Mouse (Mus musculus) left cerebral cortex, postnatal 4 days (tissue): Measurements from ENCODE around the gene Arpc2. TPM values are rescaled to one million over a fixed set of nuclear protein-coding genes. Genes with fewer than 3 reads are reported as not detected.
A peak's percentile ranks its signal among the peaks of the same experiment; 100 is the strongest.
"Not testable (repeated sequence)": the region's sequence is repeated elsewhere in the genome, so short reads cannot be mapped to it uniquely, and the experiment has no call there.

Experiments used
- DNase-seq: peaks from one replicate; pipeline ENCODE4 v3.0.0-alpha.2; 2022
- intact Hi-C: fragments of 180-260 bp; cut with DNase I; formaldehyde crosslinking; loops from one replicate; pipeline ENCODE4 v1.15.1; 2025
- total RNA-seq, 2 experiments: library from RNA; stranded (reverse); gene quantifications; 2 replicates each; pipeline ENCODE4 v1.2.3; 2021

Arpc2 gene
- total RNA-seq, 2 experiments from 2014 or later: 333 to 372 TPM

- no peak for DNase-seq
- intact Hi-C loops: no loop called here
Measured at GRCm38 (mm10) chr1:74281372-74281771, 45.5 kb downstream of the Arpc2 start.

- no peak for DNase-seq
- intact Hi-C loops: no loop called here
Measured at GRCm38 (mm10) chr1:74281886-74282285, 46.0 kb downstream of the Arpc2 start.

- intact Hi-C loops: no loop called here
- DNase-seq: no peak
Measured at GRCm38 (mm10) chr1:74282896-74283625, 47.2 kb downstream of the Arpc2 start.

- peak; percentile 74 for DNase-seq
- intact Hi-C loops: no loop called here
Measured at GRCm38 (mm10) chr1:74283686-74284463, 48.0 kb downstream of the Arpc2 start.

GRCm38 (mm10) chr1:74284543-74285160, 48.8 kb downstream of the Arpc2 start, which contains the start of the genes Aamp and Pnkd:
Gene Aamp (minus strand): TSS chr1:74284738.
Gene Pnkd (plus strand): TSS chr1:74284930.
- peak; percentile 100 for DNase-seq
- intact Hi-C loops: no loop called here

- intact Hi-C loops: no loop called here
- DNase-seq: no peak
Measured at GRCm38 (mm10) chr1:74285212-74286010, 49.5 kb downstream of the Arpc2 start.

GRCm38 (mm10) chr1:74286869-74287607, 51.2 kb downstream of the Arpc2 start:
- intact Hi-C loops, DNase-seq: not testable (repeated sequence)

GRCm38 (mm10) chr1:74288327-74288726, 52.4 kb downstream of the Arpc2 start:
- intact Hi-C loops: no loop called here
- DNase-seq: no peak

GRCm38 (mm10) chr1:74289248-74289647, 53.4 kb downstream of the Arpc2 start:
- intact Hi-C loops: no loop called here
- DNase-seq: no peak

- DNase-seq: no peak
- intact Hi-C loops: loop anchor here (10.0 kb wide), 1 partner anchor 165 kb away; no protein-coding TSS in a partner anchor
Measured at GRCm38 (mm10) chr1:74289740-74290139, 53.9 kb downstream of the Arpc2 start.

- intact Hi-C loops: loop anchor here (10.0 kb wide), 1 partner anchor 165 kb away; no protein-coding TSS in a partner anchor
- peak; percentile 57 for DNase-seq
Measured at GRCm38 (mm10) chr1:74290141-74290540, 54.3 kb downstream of the Arpc2 start.

- no peak for DNase-seq
- intact Hi-C loops: loop anchor here (10.0 kb wide), 1 partner anchor 162 kb away; no protein-coding TSS in a partner anchor
Measured at GRCm38 (mm10) chr1:74292331-74293020, 56.6 kb downstream of the Arpc2 start.

- DNase-seq: peak; percentile 55
- intact Hi-C loops: loop anchor here (10.0 kb wide), 1 partner anchor 161 kb away; no protein-coding TSS in a partner anchor
Measured at GRCm38 (mm10) chr1:74293306-74293960, 57.5 kb downstream of the Arpc2 start.

- intact Hi-C loops: loop anchor here (10.0 kb wide), 1 partner anchor 161 kb away; no protein-coding TSS in a partner anchor
Measured at GRCm38 (mm10) chr1:74294090-74294643, 58.3 kb downstream of the Arpc2 start.

GRCm38 (mm10) chr1:74294733-74295455, 59.0 kb downstream of the Arpc2 start:
- intact Hi-C loops: loop anchor here (10.0 kb wide), 1 partner anchor 160 kb away; no protein-coding TSS in a partner anchor

More at GRCm38 (mm10) chr1:74294090-74294643, 58.3 kb downstream of the Arpc2 start:
- no peak for DNase-seq

GRCm38 (mm10) chr1:74295456-74296171, 59.7 kb downstream of the Arpc2 start:
- intact Hi-C loops: loop anchor here (10.0 kb wide), 1 partner anchor 159 kb away; no protein-coding TSS in a partner anchor
- DNase-seq: peak; percentile 95

More at GRCm38 (mm10) chr1:74294733-74295455, 59.0 kb downstream of the Arpc2 start:
- no peak for DNase-seq
